Mouse (Mus musculus) ovary, postnatal 14 days (tissue): ENCODE results near the gene Lck.

ENCODE experiments used
- DNase-seq: peaks from one replicate; pipeline ENCODE4 v3.0.0; 2022; ENCODE audit warnings: low spot score

Lck gene

DNA sequence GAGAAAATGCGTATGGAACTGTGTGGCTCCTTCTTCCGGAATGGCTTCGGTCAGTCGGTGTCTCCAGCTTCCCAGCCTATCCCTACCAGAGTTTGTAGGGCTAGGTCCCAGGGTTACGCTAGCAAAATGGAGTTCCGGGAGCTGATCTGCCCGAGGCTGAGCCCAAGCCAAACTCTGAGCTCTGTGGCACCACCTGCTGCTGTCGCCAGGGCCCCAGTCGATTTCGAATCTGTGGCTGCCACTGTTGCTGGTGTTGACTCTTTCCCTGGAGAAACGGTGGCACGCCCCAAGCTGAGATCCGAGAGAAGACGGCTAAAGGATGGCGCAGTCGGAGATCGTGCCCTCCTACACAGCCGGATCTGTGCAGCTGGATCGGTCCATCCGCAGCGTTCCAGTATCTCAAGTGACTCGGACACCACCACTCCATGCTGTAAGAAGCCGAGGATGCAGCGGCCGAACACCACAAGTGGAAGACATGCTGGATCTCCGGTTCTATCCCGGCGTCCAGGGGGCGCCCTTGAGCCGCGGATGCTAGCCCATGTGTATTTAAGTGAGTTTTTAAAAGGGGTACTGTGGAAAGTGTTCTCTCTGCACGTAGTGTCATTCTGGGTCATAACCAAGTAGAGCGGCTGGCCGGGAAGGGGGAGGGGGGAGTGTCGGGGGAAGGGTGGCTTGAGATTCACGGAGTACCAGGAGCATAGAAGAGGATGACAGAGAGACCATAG lies 11.6 kb upstream of the Lck start:
- DNase-seq = peak; percentile 81

DNA sequence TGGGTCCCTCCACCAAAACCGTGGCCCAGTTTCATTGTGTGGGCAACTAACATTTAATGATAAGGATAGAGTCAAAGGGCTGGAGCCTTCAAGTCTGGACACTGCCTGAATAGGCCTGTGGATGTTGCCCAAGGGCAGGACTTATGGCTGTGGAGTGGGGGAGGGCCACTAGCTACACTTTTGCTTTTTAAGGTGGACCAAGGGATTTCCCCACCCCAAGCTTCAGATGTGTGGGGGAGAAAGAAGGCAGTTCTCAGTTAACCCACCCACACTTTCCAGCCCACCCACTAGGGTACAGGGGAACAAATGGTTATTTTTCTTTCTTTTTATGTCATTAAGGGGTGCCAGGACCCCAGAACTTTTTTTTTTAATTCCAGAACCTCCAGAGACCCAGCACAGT lies 10.9 kb upstream of the Lck start:
- DNase-seq = no peak

- no peak for DNase-seq
Measured at GRCm38 (mm10) chr4:129582251-129582650, 8.8 kb upstream of the Lck start.

GRCm38 (mm10) chr4:129580347-129580746 lies 6.9 kb upstream of the Lck start:
- DNase-seq = no peak

- DNase-seq = no peak
Measured at GRCm38 (mm10) chr4:129578466-129578865, 5.0 kb upstream of the Lck start, which contains the start of gene Fam167b. Gene Fam167b (minus strand): TSS chr4:129578549.

- no peak for DNase-seq
Measured at GRCm38 (mm10) chr4:129577688-129578087, 4.2 kb upstream of the Lck start.

DNA sequence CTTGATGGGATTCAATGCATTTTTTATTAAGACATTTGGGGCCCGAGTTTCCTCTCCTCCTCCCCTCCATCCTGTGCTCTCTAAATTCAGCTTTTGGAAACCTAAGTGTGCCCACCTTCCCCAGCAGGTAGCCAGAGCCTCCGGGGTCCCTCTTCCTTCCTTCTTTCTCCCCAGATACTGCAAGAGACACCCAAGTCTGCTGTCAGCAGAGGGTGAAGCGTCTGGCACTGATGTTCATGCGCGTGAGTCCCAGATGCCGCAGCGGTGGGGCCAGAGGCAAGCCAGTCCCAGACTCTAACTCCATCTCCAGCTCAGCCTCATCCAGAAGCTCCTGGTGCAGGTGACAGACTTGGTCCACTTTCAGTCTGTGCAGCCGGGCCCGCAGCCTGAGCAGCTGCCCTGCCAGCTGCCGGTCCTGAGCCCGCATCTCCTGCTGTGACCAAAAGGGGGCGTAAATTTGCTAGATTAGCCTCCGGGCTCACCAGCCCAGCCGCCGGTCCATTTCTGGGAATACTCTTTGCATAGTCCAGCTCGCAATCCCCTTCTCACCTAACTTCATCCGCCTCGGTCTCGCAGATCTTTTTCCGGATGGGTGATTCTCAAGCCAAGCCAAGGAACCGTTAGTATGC lies 3.5 kb upstream of the Lck start:
- DNase-seq = peak; percentile 47

DNA sequence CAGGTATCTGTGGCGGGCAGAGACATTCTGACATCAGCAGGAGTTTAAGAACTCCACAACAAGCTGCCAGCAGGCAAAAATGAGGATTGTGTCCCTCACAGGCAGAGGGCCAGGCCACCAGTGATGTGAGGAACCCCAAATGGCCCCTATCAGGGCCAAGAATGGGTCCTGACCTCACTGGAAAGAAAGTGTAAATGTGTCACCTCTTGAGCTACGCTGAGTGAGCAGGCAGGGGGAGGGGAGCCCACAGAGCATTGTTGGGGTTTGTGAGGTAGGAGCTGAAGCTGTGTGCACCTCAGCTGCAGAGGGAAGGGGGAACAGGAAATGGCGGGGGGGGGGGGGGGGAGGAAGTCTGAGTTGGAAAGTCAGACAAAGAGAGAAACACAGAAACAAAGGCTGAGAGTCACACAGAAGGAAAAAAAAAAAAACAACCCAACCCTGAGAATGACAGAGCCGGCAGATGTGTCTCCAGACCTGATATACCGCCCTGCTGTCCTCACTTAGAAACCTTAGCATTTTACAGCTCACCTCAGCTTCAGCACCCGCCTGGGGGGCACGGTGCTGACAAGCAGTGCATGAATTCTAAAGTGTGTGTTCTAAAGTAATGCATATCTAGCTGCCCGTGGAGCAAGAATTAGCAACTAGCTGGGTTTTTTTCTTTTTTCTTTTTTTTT lies 1.9 kb upstream of the Lck start:
- no peak for DNase-seq

GRCm38 (mm10) chr4:129573093-129573370 lies 409 bp downstream of the Lck start:
- no peak for DNase-seq

- no peak for DNase-seq
Measured at GRCm38 (mm10) chr4:129572236-129573092, 977 bp downstream of the Lck start.

- DNase-seq = no peak
Measured at GRCm38 (mm10) chr4:129571551-129572084, 1.8 kb downstream of the Lck start.

DNA sequence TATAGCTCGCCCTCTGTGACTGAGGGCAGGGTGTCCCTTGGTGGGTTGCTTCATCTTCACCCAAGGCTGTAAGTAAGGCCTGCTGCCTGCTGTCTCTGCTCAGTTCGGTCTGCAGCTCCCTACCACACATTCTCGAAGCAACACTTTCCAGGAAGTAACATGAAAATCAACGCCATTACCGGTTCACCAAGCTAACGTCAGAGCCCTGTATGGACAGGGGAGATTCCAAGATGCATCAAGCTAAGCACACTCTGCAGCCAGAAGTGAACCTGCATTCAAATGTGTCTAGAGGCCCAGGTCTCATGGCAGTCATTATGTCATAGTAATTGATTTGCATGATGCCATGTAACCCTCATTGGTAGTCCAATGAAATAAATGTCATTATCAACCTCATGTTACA lies 3.4 kb downstream of the Lck start:
- DNase-seq = no peak

DNA sequence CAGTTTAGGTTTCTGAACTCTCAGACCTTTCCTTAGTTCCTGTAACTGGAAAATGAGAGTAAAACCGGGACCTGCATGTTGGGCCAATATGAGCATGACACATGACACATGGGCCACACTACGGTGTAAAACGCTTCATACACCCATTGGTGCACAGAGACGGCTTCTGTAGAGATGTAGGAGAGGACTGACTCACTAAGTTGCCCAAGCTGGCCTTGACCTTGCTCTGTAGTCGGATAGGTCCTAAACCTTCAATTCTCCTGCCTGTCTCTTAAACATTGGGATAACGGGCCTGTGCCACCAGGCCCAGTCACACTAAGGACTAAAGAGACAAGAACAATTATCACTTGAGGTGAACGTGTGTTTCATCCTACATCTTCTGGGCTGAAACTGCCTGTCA lies 5.1 kb downstream of the Lck start:
- no peak for DNase-seq

GRCm38 (mm10) chr4:129565139-129565538 lies 8.3 kb downstream of the Lck start:
- DNase-seq = no peak

DNA sequence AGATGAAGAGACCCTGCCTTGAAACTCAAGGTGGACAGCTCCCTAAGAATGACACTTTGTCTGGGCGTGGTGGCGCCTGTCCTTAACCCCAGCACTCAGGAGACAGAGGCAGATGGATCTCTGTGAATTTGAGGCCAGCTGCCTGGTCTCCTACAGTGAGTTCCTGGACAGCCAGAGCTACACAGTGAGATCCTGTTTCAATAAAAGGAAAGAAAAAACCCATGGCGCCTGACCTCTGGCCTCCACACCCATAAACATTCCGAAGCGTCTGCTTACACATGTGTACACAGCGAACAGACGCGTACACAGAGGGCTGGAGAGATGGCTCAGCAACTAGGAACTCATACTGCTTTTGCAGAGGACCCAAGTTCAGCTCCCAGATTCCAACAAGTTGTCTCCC lies 9.7 kb downstream of the Lck start:
- DNase-seq = no peak

DNA sequence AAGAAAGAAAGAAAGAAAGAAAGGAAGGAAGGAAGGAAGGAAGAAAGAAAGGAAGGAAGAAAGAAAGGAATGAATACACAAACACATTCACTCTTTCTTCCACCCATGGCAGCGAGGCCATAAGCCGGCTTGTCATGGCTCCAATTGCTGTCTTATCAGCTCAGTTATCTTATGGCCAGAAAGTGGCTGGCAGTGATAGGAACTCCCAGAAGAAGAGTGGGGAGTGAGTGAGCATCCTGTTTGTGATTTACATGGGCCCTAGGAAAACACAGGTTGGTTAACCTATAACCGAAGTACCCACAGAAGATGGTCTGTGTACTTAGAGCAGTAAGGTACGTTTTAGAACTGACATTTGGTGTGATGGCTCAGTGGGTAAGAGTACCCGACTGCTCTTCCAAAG lies 12.3 kb downstream of the Lck start:
- DNase-seq = no peak

GRCm38 (mm10) chr4:129558321-129558955 lies 15.0 kb downstream of the Lck start:
- no peak for DNase-seq

DNA sequence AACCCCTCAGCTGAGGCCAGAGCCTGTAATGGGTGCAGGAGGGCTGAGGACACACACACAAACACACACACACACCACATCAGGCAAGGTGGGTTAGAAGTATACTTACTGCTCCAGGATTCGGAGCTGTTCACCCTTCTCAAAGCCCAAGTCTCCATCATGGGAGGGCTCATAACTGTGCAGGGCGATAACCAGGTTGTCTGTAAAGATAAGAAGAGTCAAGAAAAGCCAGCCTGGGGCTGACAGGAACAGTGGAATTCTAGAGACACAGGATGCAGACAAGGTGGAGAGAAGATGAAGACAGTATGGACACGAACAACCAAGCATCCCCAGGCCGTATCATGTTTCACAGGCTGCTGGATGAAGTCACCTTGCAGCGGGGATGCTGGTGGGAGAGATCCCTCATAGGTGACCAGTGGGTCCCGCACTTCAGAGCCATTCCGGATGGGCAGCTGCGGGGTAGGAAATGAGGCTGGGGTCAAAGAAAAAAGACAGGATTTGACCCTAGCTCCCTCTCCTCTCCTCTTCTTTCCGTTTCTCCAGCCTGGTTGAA lies 16.1 kb downstream of the Lck start:
- no peak for DNase-seq

DNA sequence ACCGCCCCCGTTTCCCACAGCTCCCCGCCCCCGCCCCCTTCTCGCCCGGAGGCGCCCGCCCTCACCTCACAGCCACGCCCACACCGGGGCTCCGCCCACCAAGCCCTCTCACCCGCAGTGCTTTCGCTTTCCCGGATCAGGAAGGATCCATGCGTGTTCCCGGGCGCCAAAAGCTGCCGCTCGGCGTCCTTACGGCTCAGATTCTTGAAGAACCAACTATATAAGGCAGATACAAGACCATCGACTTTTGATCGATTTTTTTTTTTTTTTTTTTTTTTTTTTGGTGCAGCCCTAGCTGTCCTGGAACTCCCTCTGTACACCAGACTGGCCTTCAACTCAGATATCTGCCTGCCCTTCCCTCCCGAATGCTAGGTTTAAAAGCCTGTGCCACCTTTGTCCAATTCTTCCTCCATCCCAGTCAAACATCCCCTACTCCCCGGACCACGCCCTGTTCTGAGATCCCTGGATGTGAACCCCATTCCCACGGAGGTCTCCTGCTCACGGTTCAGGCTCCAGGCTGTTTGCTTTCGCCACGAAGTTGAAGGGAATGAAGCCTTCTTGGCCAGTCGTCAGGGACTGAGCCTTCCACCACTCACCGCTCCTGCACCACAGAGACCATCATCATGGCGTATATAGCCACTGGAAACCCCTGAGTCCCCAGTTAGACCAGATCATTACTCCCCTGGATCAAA lies 16.8 kb downstream of the Lck start:
- peak; percentile 90 for DNase-seq

DNA sequence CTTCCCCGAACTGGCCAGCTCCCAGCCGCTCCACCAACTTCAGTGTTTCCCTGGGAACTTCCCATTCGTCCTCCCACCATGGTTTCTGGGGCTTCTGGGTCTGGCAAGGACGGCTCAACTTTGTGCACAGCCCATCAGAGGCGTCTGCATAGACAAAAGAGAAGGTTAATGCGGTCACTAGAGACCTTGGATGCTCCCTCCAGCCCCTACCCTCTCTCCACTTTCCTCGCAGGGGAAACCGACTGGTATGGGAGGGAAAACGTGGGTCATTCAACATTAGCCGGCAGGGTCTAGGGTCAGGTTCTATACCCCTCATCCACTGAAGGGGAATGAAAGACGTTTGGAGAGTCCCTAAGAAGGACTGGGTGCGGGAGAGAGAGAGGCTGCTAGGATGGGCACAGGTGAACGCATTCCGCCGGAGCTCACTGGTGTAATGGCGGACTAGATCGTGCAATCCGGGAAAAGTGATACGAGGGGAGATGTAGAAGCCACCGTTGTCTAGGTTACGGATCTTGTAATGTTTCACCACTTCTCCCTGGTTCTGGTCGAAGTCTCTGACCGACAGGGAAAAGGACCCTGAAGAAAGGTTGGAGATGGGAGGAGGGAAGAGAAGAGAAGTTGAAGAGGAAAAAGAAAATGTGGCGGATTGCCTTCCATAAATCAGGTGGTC lies 17.4 kb downstream of the Lck start:
- DNase-seq = peak; percentile 18
